Mouse (Mus musculus): Measurements from ENCODE around the gene Fis1.

DNA sequence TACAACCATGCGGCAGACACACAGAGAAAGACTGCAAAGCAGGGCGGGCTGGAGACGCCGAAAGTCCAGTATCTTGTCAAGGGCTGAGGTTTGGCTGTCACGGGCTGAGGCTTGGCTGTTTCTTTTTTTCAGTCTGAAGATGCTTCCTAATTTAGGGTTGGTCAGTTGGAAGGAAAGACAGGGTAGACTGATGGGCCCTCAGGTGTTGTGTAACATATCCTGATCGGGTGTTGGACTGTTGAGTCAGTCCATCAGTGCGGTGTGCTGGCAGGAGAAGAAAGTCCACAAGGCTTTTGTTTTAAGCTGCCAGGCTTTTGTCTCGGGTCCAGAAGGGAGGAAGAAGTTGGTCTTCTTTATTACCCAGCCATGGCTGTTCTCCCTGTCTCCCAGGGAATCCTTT is 20.6 kb downstream of the Fis1 start:
- TF ChIP-seq CTCF (conservative IDR thresholded peaks at IDR 0.05 in 1 of 2, IDR thresholded peaks at IDR 0.05 in 1 of 2; ENCODE audit: low read depth in 2 of 2, low read length in 2 of 2) (no peak), MAX (IDR thresholded peaks at IDR 0.05; ENCODE audit: low read length) (no peak)
